Mouse (Mus musculus) forebrain, embryonic 13.5 days (tissue): Measurements from ENCODE around the gene Tspan2. TPM values are rescaled to one million over a fixed set of nuclear protein-coding genes. Genes with fewer than 3 reads are reported as not detected.
A peak's percentile ranks its signal among the peaks of the same experiment; 100 is the strongest.

Experiments used
- ATAC-seq: fragments of 200-750 bp; cut with Nextera tagmentation; 2 replicates; pipeline ENCODE4 v1.8.0; 2017
- H3K27ac ChIP-seq: fragments of 300-500 bp; sonication (generic); 2 replicates; pipeline ENCODE4 v1.5.1; 2015; ENCODE audit warnings: inconsistent platforms, mild to moderate bottlenecking, moderate library complexity
- H3K27me3 ChIP-seq: fragments of 300-500 bp; sonication (generic); 2 replicates; pipeline ENCODE4 v1.6.1; 2015; ENCODE audit warnings: mild to moderate bottlenecking, inconsistent platforms
- H3K36me3 ChIP-seq: fragments of 300-500 bp; sonication (generic); 2 replicates; pipeline ENCODE4 v1.6.1; 2015; ENCODE audit warnings: mild to moderate bottlenecking, inconsistent platforms; ENCODE audit not compliant: poor library complexity, severe bottlenecking
- H3K4me1 ChIP-seq: fragments of 300-500 bp; sonication (generic); 2 replicates; pipeline ENCODE4 v1.6.1; 2015; ENCODE audit warnings: inconsistent platforms
- H3K4me2 ChIP-seq: fragments of 300-500 bp; sonication (generic); 2 replicates; pipeline ENCODE4 v1.6.1; 2015; ENCODE audit warnings: inconsistent platforms, mild to moderate bottlenecking, moderate library complexity
- H3K4me3 ChIP-seq: fragments of 300-500 bp; sonication (generic); 2 replicates; pipeline ENCODE4 v1.5.1; 2015; ENCODE audit warnings: mild to moderate bottlenecking, inconsistent platforms
- H3K9ac ChIP-seq: fragments of 300-500 bp; sonication (generic); 2 replicates; pipeline ENCODE4 v1.6.1; 2015; ENCODE audit warnings: mild to moderate bottlenecking, inconsistent platforms
- H3K9me3 ChIP-seq: fragments of 300-500 bp; sonication (generic); replicated peaks from 2 replicates; pipeline ENCODE4 v1.6.1; 2016; ENCODE audit warnings: inconsistent platforms
- WGBS: fragments of 180-500 bp; shearing (Covaris S2); methylation state at CpG from one replicate; pipeline ENCODE4 v1.1.7; 2015; 5-methylcytosine and 5-hydroxymethylcytosine counted together
- polyA plus RNA-seq: library from polyadenylated mRNA; unstranded; fragments of >200 nt; fragmentation: Nextera tagmentation; extraction: Ambion mirVana; gene quantifications from 2 replicates; pipeline ENCODE4 v1.2.1, GENCODE M21; 2015

The Tspan2 gene
- polyA plus RNA-seq, 1 experiment from 2014 or later = 5.8 TPM

GRCm38 (mm10) chr3:102736436-102736835, 2.1 kb downstream of the Tspan2 start:
- no peak overlapping the region for H3K4me2 ChIP-seq
- peaks cover 22% of the 10 kb centered on the region for H3K4me1 ChIP-seq
- H3K9ac ChIP-seq = no peak overlapping the region
- no peaks in the 10 kb centered on the region for H3K9me3 ChIP-seq
- H3K27me3 ChIP-seq = peaks cover 5% of the 10 kb centered on the region; the same call in 1 of the 2 replicates
- WGBS = 89% methylated on average over 6 of the region's 6 CpGs
- H3K4me3 ChIP-seq = no peak overlapping the region
- H3K36me3 ChIP-seq = no peaks in the 10 kb centered on the region
- no peak overlapping the region for H3K27ac ChIP-seq
- no peak for ATAC-seq

GRCm38 (mm10) chr3:102737106-102737505, 2.8 kb downstream of the Tspan2 start:
- WGBS = 79% methylated on average over 6 of the region's 6 CpGs
- Histone ChIP-seq H3K36me3 (no peaks in the 10 kb centered on the region), H3K4me2 (no peak overlapping the region), H3K27me3 (peaks cover 4% of the 10 kb centered on the region; the same call in 1 of the 2 replicates), H3K4me1 (peaks cover 22% of the 10 kb centered on the region), H3K4me3 (no peak overlapping the region), H3K9me3 (no peaks in the 10 kb centered on the region), H3K27ac (no peak overlapping the region), H3K9ac (no peak overlapping the region)
- no peak for ATAC-seq

GRCm38 (mm10) chr3:102738161-102738901, 4.0 kb downstream of the Tspan2 start:
- Histone ChIP-seq H3K4me3 (no peak overlapping the region), H3K27ac (no peak overlapping the region), H3K4me1 (peaks cover 34% of the 10 kb centered on the region), H3K36me3 (no peaks in the 10 kb centered on the region), H3K27me3 (peaks cover under 1% of the 10 kb centered on the region; the same call in 1 of the 2 replicates), H3K9ac (no peak overlapping the region), H3K4me2 (no peak overlapping the region), H3K9me3 (no peaks in the 10 kb centered on the region)
- ATAC-seq = no peak
- WGBS = 83% methylated on average over 10 of the region's 10 CpGs

- ATAC-seq = no peak
Observed at GRCm38 (mm10) chr3:102738926-102739325, 4.6 kb downstream of the Tspan2 start.

GRCm38 (mm10) chr3:102742725-102743124, 8.4 kb downstream of the Tspan2 start:
- Histone ChIP-seq H3K9me3 (no peaks in the 10 kb centered on the region), H3K9ac (no peak overlapping the region), H3K4me2 (no peak overlapping the region), H3K4me3 (no peak overlapping the region), H3K4me1 (peaks cover 31% of the 10 kb centered on the region), H3K27ac (no peak overlapping the region), H3K27me3 (no peaks in the 10 kb centered on the region), H3K36me3 (no peaks in the 10 kb centered on the region)
- 27% methylated on average over 4 of the region's 4 CpGs for WGBS
- no peak for ATAC-seq

More at GRCm38 (mm10) chr3:102738926-102739325, 4.6 kb downstream of the Tspan2 start:
- Histone ChIP-seq H3K4me1 (peaks cover 39% of the 10 kb centered on the region), H3K9ac (no peak overlapping the region), H3K9me3 (no peaks in the 10 kb centered on the region), H3K4me3 (no peak overlapping the region), H3K4me2 (no peak overlapping the region), H3K36me3 (no peaks in the 10 kb centered on the region), H3K27ac (no peak overlapping the region), H3K27me3 (no peaks in the 10 kb centered on the region)
- 68% methylated on average over 6 of the region's 6 CpGs for WGBS

GRCm38 (mm10) chr3:102743202-102743601, 8.9 kb downstream of the Tspan2 start:
- 29% methylated on average over 4 of the region's 4 CpGs for WGBS
- no peaks in the 10 kb centered on the region for H3K27me3 ChIP-seq
- no peak overlapping the region for H3K4me2 ChIP-seq
- no peaks in the 10 kb centered on the region for H3K36me3 ChIP-seq
- peaks cover 35% of the 10 kb centered on the region for H3K4me1 ChIP-seq
- no peak overlapping the region for H3K9ac ChIP-seq
- no peaks in the 10 kb centered on the region for H3K9me3 ChIP-seq
- ATAC-seq = no peak
- no peak overlapping the region for H3K27ac ChIP-seq
- no peak overlapping the region for H3K4me3 ChIP-seq

- 56% methylated on average over 9 of the region's 9 CpGs for WGBS
- Histone ChIP-seq H3K36me3 (no peaks in the 10 kb centered on the region), H3K9ac (no peak overlapping the region), H3K4me1 (peaks cover 34% of the 10 kb centered on the region), H3K27ac (no peak overlapping the region), H3K4me2 (no peak overlapping the region), H3K4me3 (no peak overlapping the region), H3K9me3 (no peaks in the 10 kb centered on the region), H3K27me3 (no peaks in the 10 kb centered on the region)
- 0 out of 2 replicates have a peak, but pooled peaks have one; percentile 50 for ATAC-seq
Observed at GRCm38 (mm10) chr3:102743781-102744471, 9.6 kb downstream of the Tspan2 start.

- Histone ChIP-seq H3K27me3 (no peaks in the 10 kb centered on the region), H3K4me3 (no peak overlapping the region), H3K4me1 (peaks cover 33% of the 10 kb centered on the region), H3K9me3 (no peaks in the 10 kb centered on the region), H3K27ac (no peak overlapping the region), H3K36me3 (no peaks in the 10 kb centered on the region), H3K4me2 (no peak overlapping the region), H3K9ac (no peak overlapping the region)
- ATAC-seq = no peak
- 68% methylated on average over 5 of the region's 5 CpGs for WGBS
Observed at GRCm38 (mm10) chr3:102744657-102745056, 10.3 kb downstream of the Tspan2 start.

- WGBS = 89% methylated on average over 4 of the region's 4 CpGs
- H3K4me2 ChIP-seq = no peak overlapping the region
- H3K27ac ChIP-seq = no peak overlapping the region
- H3K9me3 ChIP-seq = no peaks in the 10 kb centered on the region
- no peak overlapping the region for H3K9ac ChIP-seq
- peaks cover 33% of the 10 kb centered on the region for H3K4me1 ChIP-seq
- H3K27me3 ChIP-seq = no peaks in the 10 kb centered on the region
- ATAC-seq = no peak
- no peak overlapping the region for H3K4me3 ChIP-seq
- H3K36me3 ChIP-seq = no peaks in the 10 kb centered on the region
Observed at GRCm38 (mm10) chr3:102746174-102746573, 11.8 kb downstream of the Tspan2 start.

- no peak overlapping the region for H3K4me3 ChIP-seq
- H3K4me1 ChIP-seq = peaks cover 24% of the 10 kb centered on the region
- no peak overlapping the region for H3K4me2 ChIP-seq
- no peak overlapping the region for H3K9ac ChIP-seq
- WGBS = 76% methylated on average over 3 of the region's 3 CpGs
- no peaks in the 10 kb centered on the region for H3K9me3 ChIP-seq
- no peak overlapping the region for H3K27ac ChIP-seq
- no peak for ATAC-seq
- no peaks in the 10 kb centered on the region for H3K27me3 ChIP-seq
- H3K36me3 ChIP-seq = no peaks in the 10 kb centered on the region; the same call in 1 of the 2 replicates
Observed at GRCm38 (mm10) chr3:102748038-102748437, 13.7 kb downstream of the Tspan2 start.

- WGBS = 89% methylated on average over 5 of the region's 5 CpGs
- Histone ChIP-seq H3K9ac (no peak overlapping the region), H3K36me3 (peaks cover 4% of the 10 kb centered on the region; the same call in 1 of the 2 replicates), H3K4me1 (peaks cover 18% of the 10 kb centered on the region), H3K27ac (no peak overlapping the region), H3K27me3 (no peaks in the 10 kb centered on the region), H3K4me2 (no peak overlapping the region), H3K4me3 (no peak overlapping the region), H3K9me3 (no peaks in the 10 kb centered on the region)
- ATAC-seq = no peak
Observed at GRCm38 (mm10) chr3:102748686-102749085, 14.4 kb downstream of the Tspan2 start.

GRCm38 (mm10) chr3:102751136-102751535, 16.8 kb downstream of the Tspan2 start:
- H3K9me3 ChIP-seq = no peaks in the 10 kb centered on the region
- no peak overlapping the region for H3K4me3 ChIP-seq
- H3K4me1 ChIP-seq = peaks cover 8% of the 10 kb centered on the region
- no peak overlapping the region for H3K4me2 ChIP-seq
- H3K9ac ChIP-seq = no peak overlapping the region
- no peak overlapping the region for H3K27ac ChIP-seq
- 92% methylated on average over 5 of the region's 5 CpGs for WGBS
- no peaks in the 10 kb centered on the region for H3K27me3 ChIP-seq
- no peak for ATAC-seq
- H3K36me3 ChIP-seq = peaks cover 4% of the 10 kb centered on the region; the same call in 1 of the 2 replicates
